Mouse (Mus musculus) embryonic facial prominence, embryonic 12.5 days (tissue): ENCODE measurements around the gene Olfr1039. TPM values are rescaled to one million over a fixed set of nuclear protein-coding genes. Genes with fewer than 3 reads are reported as not detected.
"Not testable (repeated sequence)": the region's sequence is repeated elsewhere in the genome, so short reads cannot be mapped to it uniquely, and the experiment has no call there.

ENCODE experiments used
- ATAC-seq: fragments of 200-750 bp; cut with Nextera tagmentation; 2 replicates; pipeline ENCODE4 v1.8.0; 2017; ENCODE audit not compliant: insufficient number of reproducible peaks, insufficient read depth, low FRiP score, low TSS enrichment
- H3K27ac ChIP-seq: fragments of 300-500 bp; sonication (generic); 2 replicates; pipeline ENCODE4 v1.5.1; 2016; ENCODE audit warnings: mild to moderate bottlenecking
- H3K27me3 ChIP-seq: fragments of 300-500 bp; sonication (generic); 2 replicates; pipeline ENCODE4 v1.6.1; 2016; ENCODE audit warnings: mild to moderate bottlenecking, moderate library complexity
- H3K36me3 ChIP-seq: fragments of 300-500 bp; sonication (generic); 2 replicates; pipeline ENCODE4 v1.6.1; 2016; ENCODE audit warnings: mild to moderate bottlenecking
- H3K4me1 ChIP-seq: fragments of 300-500 bp; sonication (generic); 2 replicates; pipeline ENCODE4 v1.6.1; 2016
- H3K4me2 ChIP-seq: fragments of 300-500 bp; sonication (generic); replicated peaks from 2 replicates; pipeline ENCODE4 v1.6.1; 2016; ENCODE audit warnings: mild to moderate bottlenecking, moderate library complexity
- H3K4me3 ChIP-seq: fragments of 300-500 bp; sonication (generic); 2 replicates; pipeline ENCODE4 v1.5.1; 2016; ENCODE audit warnings: mild to moderate bottlenecking
- H3K9ac ChIP-seq: fragments of 300-500 bp; sonication (generic); 2 replicates; pipeline ENCODE4 v1.6.1; 2016; ENCODE audit warnings: mild to moderate bottlenecking, moderate library complexity
- H3K9me3 ChIP-seq: fragments of 300-500 bp; sonication (generic); 2 replicates; pipeline ENCODE4 v1.6.1; 2016; ENCODE audit warnings: mild to moderate bottlenecking, moderate library complexity
- WGBS: fragments of 180-500 bp; shearing (Covaris S2); methylation state at CpG from one replicate; pipeline ENCODE4 v1.1.7; 2016; 5-methylcytosine and 5-hydroxymethylcytosine counted together
- polyA plus RNA-seq: library from polyadenylated mRNA; unstranded; fragments of >200 nt; fragmentation: Nextera tagmentation; extraction: Ambion mirVana; gene quantifications from 2 replicates; pipeline ENCODE4 v1.2.1, GENCODE M21; 2016

Olfr1039 gene
- polyA plus RNA-seq, result not detected in 2 replicates

GRCm38 (mm10) chr2:86135828-86136227 is at the start of gene Olfr1039:
TSS of gene Olfr1039 (minus strand) at chr2:86135928.
- Histone ChIP-seq H3K4me3 (no peak within 1 kb of the TSS), H3K9me3 (no peaks in the 10 kb centered on the region), H3K9ac (no peak within 1 kb of the TSS), H3K27ac (no peak within 1 kb of the TSS), H3K4me1 (no peaks in the 10 kb centered on the region), H3K36me3 (no peaks in the 10 kb centered on the region), H3K27me3 (no peaks in the 10 kb centered on the region), H3K4me2 (no peak within 1 kb of the TSS)
- ATAC-seq, result no peak
- WGBS, result 94% methylated on average over 1 of the region's 1 CpGs

DNA sequence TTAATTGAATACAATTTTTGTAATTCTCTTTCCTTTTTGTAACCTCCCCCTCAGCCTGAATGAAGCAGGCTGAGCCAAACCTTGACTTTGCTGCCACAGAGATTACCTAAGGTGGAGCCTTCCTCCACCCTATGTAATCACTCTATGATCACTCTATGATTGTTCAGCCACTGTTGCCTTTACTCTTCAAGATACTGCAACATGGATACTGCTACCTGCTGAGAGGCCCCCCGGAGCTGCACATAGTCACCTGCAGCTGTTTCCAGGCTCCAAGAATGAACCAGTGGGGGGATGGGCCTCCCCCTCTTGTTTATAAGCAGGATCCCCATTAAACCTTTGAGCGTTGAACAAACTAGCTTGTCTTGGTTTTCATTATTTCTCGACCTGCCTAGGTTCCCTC is 44.2 kb upstream of the Olfr1039 start:
- no peak overlapping the region for H3K4me2 ChIP-seq
- H3K9ac ChIP-seq, result no peak overlapping the region
- no peaks in the 10 kb centered on the region for H3K27me3 ChIP-seq
- H3K36me3 ChIP-seq, result no peaks in the 10 kb centered on the region
- H3K27ac ChIP-seq, result no peak overlapping the region
- ATAC-seq, result no peak
- WGBS, result 73% methylated on average over 3 of the region's 3 CpGs
- H3K4me3 ChIP-seq, result no peak overlapping the region
- no peaks in the 10 kb centered on the region for H3K9me3 ChIP-seq
- no peaks in the 10 kb centered on the region for H3K4me1 ChIP-seq

DNA sequence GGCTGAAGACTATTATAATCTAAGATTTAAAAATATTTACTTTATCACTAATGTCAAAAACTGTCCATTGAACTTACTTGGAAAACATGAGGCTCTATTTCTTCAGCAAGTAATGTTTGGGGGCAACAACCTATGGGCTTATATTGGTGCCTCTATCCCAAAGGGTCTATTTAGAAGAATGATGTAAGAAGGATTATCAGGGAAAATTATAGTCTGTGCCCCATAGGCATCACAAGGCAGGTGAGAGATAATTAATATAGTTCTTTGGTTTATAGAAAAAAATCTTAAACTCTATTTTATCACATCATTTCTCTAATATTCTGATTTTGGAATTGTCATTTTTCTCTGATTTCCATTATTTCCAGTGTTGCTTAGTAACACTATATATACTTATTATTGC is 42.0 kb upstream of the Olfr1039 start, which contains the start of gene Olfr1044:
Gene Olfr1044, minus strand, starts transcription at position 101 of the 400 bp plus-strand sequence.
- ATAC-seq, result no peak
- Histone ChIP-seq H3K27ac (no peak within 1 kb of the TSS), H3K4me3 (no peak within 1 kb of the TSS)

GRCm38 (mm10) chr2:86175422-86175821 is 39.7 kb upstream of the Olfr1039 start:
- not testable (repeated sequence) for H3K36me3 ChIP-seq, H3K9ac ChIP-seq, H3K4me2 ChIP-seq, H3K27ac ChIP-seq, H3K4me1 ChIP-seq, H3K9me3 ChIP-seq, H3K27me3 ChIP-seq, H3K4me3 ChIP-seq, ATAC-seq
- 67% methylated on average over 7 of the region's 7 CpGs for WGBS

More for the DNA sequence above, 42.0 kb upstream of the Olfr1039 start, which contains the start of gene Olfr1044:
- Histone ChIP-seq H3K27me3 (no peaks in the 10 kb centered on the region), H3K4me2 (no peak within 1 kb of the TSS), H3K9ac (no peak within 1 kb of the TSS), H3K9me3 (no peaks in the 10 kb centered on the region), H3K36me3 (no peaks in the 10 kb centered on the region), H3K4me1 (no peaks in the 10 kb centered on the region)

DNA sequence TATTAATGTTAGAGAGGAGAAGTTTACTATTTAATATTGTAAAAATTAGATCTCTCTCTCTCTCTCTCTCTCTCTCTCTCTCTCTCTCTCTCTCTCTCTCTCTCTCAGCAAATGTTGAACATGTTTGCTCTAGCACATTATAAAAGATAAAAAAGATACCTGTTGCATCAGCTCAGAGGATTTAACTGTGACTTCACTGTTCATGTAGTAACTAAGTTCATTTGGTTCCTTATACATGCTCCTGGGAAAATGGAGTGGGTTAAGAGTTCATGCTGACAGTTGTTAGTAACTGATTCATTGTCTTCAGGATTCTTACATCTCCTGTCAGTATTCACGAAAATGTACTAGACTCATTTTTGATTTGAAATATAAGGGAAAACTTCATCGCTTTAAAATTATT is 31.7 kb upstream of the Olfr1039 start, which contains the start of gene Olfr1043:
Gene Olfr1043, minus strand, starts transcription at position 101 of the 400 bp plus-strand sequence.
- Histone ChIP-seq H3K9ac (no peak within 1 kb of the TSS), H3K4me3 (no peak within 1 kb of the TSS), H3K27ac (no peak within 1 kb of the TSS), H3K4me1 (no peaks in the 10 kb centered on the region), H3K36me3 (no peaks in the 10 kb centered on the region), H3K4me2 (no peak within 1 kb of the TSS), H3K27me3 (no peaks in the 10 kb centered on the region), H3K9me3 (no peaks in the 10 kb centered on the region)
- whole genome bisulfite sequencing, result 85% methylated on average over 2 of the region's 2 CpGs
- ATAC-seq, result no peak

DNA sequence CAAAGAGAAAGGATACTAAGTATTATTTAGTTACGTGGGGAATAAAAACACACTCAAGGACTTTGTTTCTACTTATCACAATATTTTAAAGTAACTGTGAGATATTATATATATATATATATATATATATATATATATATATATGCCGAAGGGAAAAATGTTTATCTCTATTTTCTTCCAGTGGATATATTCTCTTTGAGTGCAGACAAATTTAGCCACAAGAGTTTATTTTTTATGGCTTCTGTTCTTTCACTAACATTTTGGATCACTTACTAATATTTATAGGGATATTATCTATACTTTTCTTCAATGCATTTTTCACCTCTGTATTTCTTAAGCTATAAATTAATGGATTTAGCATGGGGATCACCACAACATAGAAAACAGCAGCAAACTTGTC is 26.0 kb upstream of the Olfr1039 start, which contains the start of gene Olfr1042:
Gene Olfr1042, minus strand, starts transcription at position 101 of the 400 bp plus-strand sequence.
- no peaks in the 10 kb centered on the region for H3K4me1 ChIP-seq
- WGBS, result 76% methylated on average over 2 of the region's 2 CpGs

GRCm38 (mm10) chr2:86146632-86147031 is 10.9 kb upstream of the Olfr1039 start, which contains the start of gene Olfr1040:
TSS of gene Olfr1040 (minus strand) at chr2:86146732.
- H3K4me2 ChIP-seq, result no peak within 1 kb of the TSS
- H3K9me3 ChIP-seq, result no peaks in the 10 kb centered on the region
- H3K4me1 ChIP-seq, result no peaks in the 10 kb centered on the region
- H3K9ac ChIP-seq, result no peak within 1 kb of the TSS
- H3K4me3 ChIP-seq, result no peak within 1 kb of the TSS
- H3K27me3 ChIP-seq, result no peaks in the 10 kb centered on the region
- 83% methylated on average over 1 of the region's 1 CpGs for WGBS
- H3K36me3 ChIP-seq, result no peaks in the 10 kb centered on the region
- H3K27ac ChIP-seq, result no peak within 1 kb of the TSS
- no peak for ATAC-seq

More for the DNA sequence above, 26.0 kb upstream of the Olfr1039 start, which contains the start of gene Olfr1042:
- Histone ChIP-seq H3K4me2 (no peak within 1 kb of the TSS), H3K4me3 (no peak within 1 kb of the TSS), H3K9me3 (no peaks in the 10 kb centered on the region), H3K27ac (no peak within 1 kb of the TSS), H3K36me3 (no peaks in the 10 kb centered on the region), H3K27me3 (no peaks in the 10 kb centered on the region), H3K9ac (no peak within 1 kb of the TSS)
- no peak for ATAC-seq

- WGBS, result 86% methylated on average over 2 of the region's 2 CpGs
- H3K27ac ChIP-seq, result no peak within 1 kb of the TSS
- no peak within 1 kb of the TSS for H3K4me2 ChIP-seq
- H3K27me3 ChIP-seq, result no peaks in the 10 kb centered on the region
- H3K9me3 ChIP-seq, result no peaks in the 10 kb centered on the region
- no peaks in the 10 kb centered on the region for H3K36me3 ChIP-seq
- no peak within 1 kb of the TSS for H3K9ac ChIP-seq
- H3K4me3 ChIP-seq, result no peak within 1 kb of the TSS
- no peak for ATAC-seq
- no peaks in the 10 kb centered on the region for H3K4me1 ChIP-seq
These were observed 48.4 kb downstream of the Olfr1039 start, which contains the start of gene Olfr1037 for GRCm38 (mm10) chr2:86087285-86087684. TSS of gene Olfr1037 (minus strand) at chr2:86087385.

- H3K36me3 ChIP-seq, H3K27me3 ChIP-seq, H3K9ac ChIP-seq, H3K27ac ChIP-seq, H3K4me2 ChIP-seq, H3K4me1 ChIP-seq, H3K9me3 ChIP-seq, ATAC-seq, H3K4me3 ChIP-seq: not testable (repeated sequence)
- WGBS, result 89% methylated on average over 1 of the region's 1 CpGs
These were observed 55.2 kb downstream of the Olfr1039 start for GRCm38 (mm10) chr2:86080478-86080877.

Other genes starting within 250 kb of the Olfr1039 start
- not detected in 2 replicates for gene Olfr1024, start 230.9 kb downstream of the Olfr1039 start, polyA plus RNA-seq
- not detected in 2 replicates for gene Olfr1025-ps1, start 220.7 kb downstream of the Olfr1039 start, polyA plus RNA-seq
- gene Olfr1026, start 214.4 kb downstream of the Olfr1039 start, polyA plus RNA-seq, result not detected in 2 replicates
- gene Olfr1028, start 185.5 kb downstream of the Olfr1039 start, polyA plus RNA-seq, result not detected in 2 replicates
- not detected in 2 replicates for gene Olfr1029, start 162.0 kb downstream of the Olfr1039 start, polyA plus RNA-seq
- gene Olfr1030, start 156.7 kb downstream of the Olfr1039 start, polyA plus RNA-seq, result not detected in 2 replicates
- gene Olfr1031, start 145.6 kb downstream of the Olfr1039 start, polyA plus RNA-seq, result not detected in 2 replicates
- not detected in 2 replicates for gene Olfr1032, start 130.4 kb downstream of the Olfr1039 start, polyA plus RNA-seq
- 0.78 TPM in 1 of 2 replicates, not detected in the other for gene Olfr1033, start 115.3 kb downstream of the Olfr1039 start, polyA plus RNA-seq
- gene Olfr1034, start 90.1 kb downstream of the Olfr1039 start, polyA plus RNA-seq, result not detected in 2 replicates
- gene Olfr1036, start 61.9 kb downstream of the Olfr1039 start, polyA plus RNA-seq, result not detected in 2 replicates
- not detected in 2 replicates for gene Olfr1037, start 48.5 kb downstream of the Olfr1039 start, polyA plus RNA-seq
- gene Olfr1040, start 10.8 kb upstream of the Olfr1039 start, polyA plus RNA-seq, result not detected in 2 replicates
- not detected in 2 replicates for gene Olfr1042, start 25.9 kb upstream of the Olfr1039 start, polyA plus RNA-seq
- gene Olfr1043, start 31.6 kb upstream of the Olfr1039 start, polyA plus RNA-seq, result not detected in 2 replicates
- not detected in 2 replicates for gene Olfr1044, start 41.9 kb upstream of the Olfr1039 start, polyA plus RNA-seq
- gene Olfr52, start 49.8 kb upstream of the Olfr1039 start, polyA plus RNA-seq, result not detected in 2 replicates
- not detected in 2 replicates for gene Olfr1045, start 67.1 kb upstream of the Olfr1039 start, polyA plus RNA-seq
- not detected in 2 replicates for gene Olfr1046, start 83.4 kb upstream of the Olfr1039 start, polyA plus RNA-seq
- gene Olfr1047, start 95.5 kb upstream of the Olfr1039 start, polyA plus RNA-seq, result not detected in 2 replicates
- gene Olfr1048, start 104.4 kb upstream of the Olfr1039 start, polyA plus RNA-seq, result not detected in 2 replicates
- not detected in 2 replicates for gene Olfr1049, start 122.4 kb upstream of the Olfr1039 start, polyA plus RNA-seq
- gene Olfr1051, start 143.2 kb upstream of the Olfr1039 start, polyA plus RNA-seq, result not detected in 2 replicates
- gene Olfr1052, start 156.5 kb upstream of the Olfr1039 start, polyA plus RNA-seq, result not detected in 2 replicates
- not detected in 2 replicates for gene Olfr1053, start 179.4 kb upstream of the Olfr1039 start, polyA plus RNA-seq
- gene Olfr1054, start 199.5 kb upstream of the Olfr1039 start, polyA plus RNA-seq, result not detected in 2 replicates
- gene Olfr1055, start 214.4 kb upstream of the Olfr1039 start, polyA plus RNA-seq, result not detected in 2 replicates
- not detected in 2 replicates for gene Olfr1056, start 226.5 kb upstream of the Olfr1039 start, polyA plus RNA-seq
- not detected in 2 replicates for gene Olfr1057, start 242.5 kb upstream of the Olfr1039 start, polyA plus RNA-seq